Mouse (Mus musculus): ENCODE results near the gene Tnni3.
A peak's percentile ranks its signal among the peaks of the same experiment; 100 is the strongest.
"Not testable (repeated sequence)": the region's sequence is repeated elsewhere in the genome, so short reads cannot be mapped to it uniquely, and the experiment has no call there.

The Tnni3 gene

GRCm38 (mm10) chr7:4524212-4524922 is at the start of gene Tnni3:
Gene Tnni3 (minus strand): TSS chr7:4524229.
- DNase-seq (ENCODE audit: low spot score) = not testable (repeated sequence)

- DNase-seq (ENCODE audit: low spot score) = not testable (repeated sequence)
Measured at GRCm38 (mm10) chr7:4572361-4572760, 48.3 kb upstream of the Tnni3 start.

DNA sequence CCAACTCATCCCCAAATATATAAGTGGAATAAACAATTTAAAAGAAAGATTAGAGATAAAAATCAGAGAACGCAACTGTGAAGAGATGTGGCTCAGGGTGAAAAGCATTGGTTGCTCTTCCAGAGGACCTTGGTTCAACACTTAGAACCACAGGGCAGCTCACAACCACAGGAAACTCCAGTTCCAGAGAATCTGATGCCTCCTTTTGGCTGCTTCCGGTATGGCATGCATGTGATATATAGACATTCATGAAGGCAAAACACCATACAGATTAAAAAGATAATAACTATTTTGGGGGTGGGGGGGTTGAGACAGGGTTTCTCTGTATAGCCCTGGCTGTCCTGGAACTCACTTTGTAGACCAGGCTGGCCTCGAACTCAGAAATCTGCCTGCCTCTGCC is 38.6 kb upstream of the Tnni3 start:
- no peak for DNase-seq (ENCODE audit: low spot score)

DNA sequence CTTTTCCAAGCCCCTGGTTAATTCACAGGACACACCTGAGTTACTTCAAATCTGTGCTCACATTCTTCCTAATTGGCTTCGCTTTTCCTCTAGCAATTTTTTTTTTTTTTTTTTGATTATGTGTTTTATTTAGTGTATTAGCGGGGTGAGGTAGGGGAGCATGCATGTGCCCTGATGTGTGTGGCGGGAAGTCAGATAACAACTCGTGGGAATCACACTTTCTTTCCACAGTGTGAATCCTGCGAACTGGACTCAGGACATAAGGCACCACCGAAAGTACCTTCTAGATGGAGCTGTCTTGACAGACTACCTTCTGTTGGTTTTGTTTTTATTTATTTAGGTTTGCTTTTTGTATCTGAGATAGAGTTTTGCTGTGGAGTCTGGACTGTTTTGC is 33.1 kb upstream of the Tnni3 start:
- DNase-seq (ENCODE audit: low spot score) = no peak

DNA sequence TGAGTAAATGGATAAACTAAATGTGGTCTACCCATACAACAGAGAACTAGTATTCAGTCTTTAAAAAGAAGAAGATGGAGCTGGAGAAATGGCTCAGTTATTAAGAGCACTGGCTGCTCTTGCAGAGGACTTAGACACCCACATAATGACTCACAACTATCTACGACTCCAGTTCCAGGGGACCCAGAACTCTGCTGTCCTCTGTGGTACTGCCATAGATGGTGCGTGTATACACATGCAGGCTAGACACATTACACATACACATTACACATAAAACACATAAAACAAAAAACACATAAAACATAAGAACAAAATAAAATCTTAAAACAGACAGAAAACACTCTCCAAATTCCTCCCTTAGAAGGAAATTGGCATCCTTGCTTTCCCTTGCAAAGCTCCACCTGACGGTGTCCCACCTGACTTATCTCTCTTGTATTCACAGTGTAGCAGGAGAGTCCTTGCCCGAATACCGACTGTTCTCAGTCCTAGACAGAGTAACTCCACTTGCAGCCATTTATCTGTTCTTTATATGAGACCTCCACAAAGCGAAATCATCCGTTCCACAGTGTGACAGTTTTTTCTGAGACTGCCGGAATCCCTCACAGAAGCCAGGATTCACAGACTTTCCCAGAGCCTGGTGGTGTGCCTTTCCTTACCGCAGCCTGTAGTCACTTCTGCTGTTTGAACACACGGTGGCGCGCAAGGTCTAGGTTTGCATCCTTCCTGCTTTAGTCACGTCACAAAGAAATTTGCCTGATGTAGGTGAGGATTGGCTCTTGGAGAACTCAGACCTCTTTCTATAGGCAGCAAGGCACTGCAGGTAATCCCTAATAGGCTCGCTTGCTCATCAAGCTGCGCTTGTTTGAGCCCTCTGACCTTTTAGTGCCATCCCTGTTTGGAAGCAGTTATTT is 32.5 kb upstream of the Tnni3 start:
- DNase-seq (ENCODE audit: low spot score) = peak; percentile 24

DNA sequence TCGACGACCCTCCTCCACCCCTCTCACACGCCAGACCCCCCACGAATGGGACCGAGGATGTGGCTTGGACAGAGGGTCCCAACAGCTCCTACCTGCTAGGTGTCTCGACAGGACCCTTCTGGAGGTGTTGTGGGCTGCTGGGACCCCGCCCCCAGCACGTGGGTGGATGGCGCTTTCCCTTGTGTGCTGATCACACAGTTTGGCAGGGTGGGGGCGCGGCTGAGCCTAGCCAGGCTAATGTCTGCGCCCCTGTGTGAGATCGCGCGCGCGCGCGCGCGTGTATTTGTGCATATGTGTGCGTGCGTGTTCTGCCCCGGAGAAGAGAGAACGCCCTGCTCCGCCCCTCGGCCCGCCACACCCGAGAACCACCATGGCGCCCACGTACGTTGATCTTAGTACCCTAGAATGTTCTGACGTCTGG is 23.2 kb upstream of the Tnni3 start, which contains the start of gene Syt5:
TSS of gene Syt5 (minus strand) at position 321 of the 421 bp plus-strand sequence.
- no peak for DNase-seq (ENCODE audit: low spot score)

GRCm38 (mm10) chr7:4546591-4547131 is 22.6 kb upstream of the Tnni3 start:
- DNase-seq (ENCODE audit: low spot score) = no peak

GRCm38 (mm10) chr7:4546050-4546449 is 22.0 kb upstream of the Tnni3 start:
- DNase-seq (ENCODE audit: low spot score) = no peak

DNA sequence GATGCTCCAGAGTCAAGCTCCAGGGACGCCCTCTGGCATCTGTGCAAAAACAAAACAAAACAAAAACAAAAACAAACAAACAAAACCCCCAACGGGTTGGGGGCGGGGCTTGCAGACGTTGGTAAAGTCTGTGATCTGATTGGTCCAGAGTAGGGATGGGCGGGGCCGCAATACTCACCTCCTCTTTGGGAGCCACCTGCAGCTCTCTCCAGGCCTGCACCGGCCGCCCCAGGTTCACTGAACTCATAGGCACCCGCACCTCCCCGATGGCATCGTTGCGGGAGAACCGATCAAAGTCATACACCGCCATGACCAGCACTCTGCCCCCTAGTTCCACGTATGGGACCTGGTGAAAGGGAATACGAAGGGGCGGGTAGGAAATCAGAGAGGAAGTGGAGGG is 18.0 kb upstream of the Tnni3 start:
- no peak for DNase-seq (ENCODE audit: low spot score)

DNA sequence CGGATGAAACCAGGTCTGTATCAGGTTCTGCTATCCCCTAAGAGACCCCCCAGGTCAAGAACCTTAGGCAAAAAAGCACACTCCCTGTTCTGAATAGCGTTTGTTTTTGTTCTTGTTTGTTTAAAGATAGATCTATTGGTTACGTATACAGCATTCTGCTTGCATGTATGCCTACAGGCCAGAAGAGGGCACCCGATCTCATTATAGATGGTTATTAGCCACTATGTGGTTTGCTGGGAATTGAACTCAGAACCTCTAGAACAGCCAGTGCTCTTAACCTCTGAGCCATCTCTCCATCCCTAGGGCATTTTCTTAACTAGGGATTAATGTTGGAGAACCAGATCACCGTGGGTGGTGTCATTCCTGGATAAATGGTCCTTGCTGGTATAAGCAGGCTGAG is 17.3 kb upstream of the Tnni3 start:
- DNase-seq (ENCODE audit: low spot score) = no peak

- DNase-seq (ENCODE audit: low spot score) = no peak
Measured at GRCm38 (mm10) chr7:4539019-4539418, 15.0 kb upstream of the Tnni3 start.

- DNase-seq (ENCODE audit: low spot score) = no peak
Measured at GRCm38 (mm10) chr7:4537181-4537580, 13.2 kb upstream of the Tnni3 start.

DNA sequence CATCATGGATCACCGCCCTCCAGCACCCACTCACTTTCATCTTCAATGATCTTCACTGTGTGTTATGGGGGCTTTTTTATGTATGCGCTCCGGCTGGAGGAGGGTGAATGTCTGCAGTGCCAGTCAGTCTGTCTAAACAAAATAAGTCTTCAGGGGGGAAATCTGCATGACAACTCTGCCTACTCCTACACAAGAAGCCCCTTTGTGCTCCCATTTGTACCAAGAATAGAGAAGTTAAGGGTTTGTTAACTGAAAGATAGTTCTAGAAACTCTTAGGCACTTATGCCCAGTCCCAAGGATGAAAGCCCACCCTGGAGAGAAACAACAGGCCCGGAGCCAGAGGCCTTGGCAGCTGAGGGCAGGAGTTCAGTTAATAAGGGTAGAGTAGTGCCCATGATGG is 12.3 kb upstream of the Tnni3 start:
- DNase-seq (ENCODE audit: low spot score) = no peak

DNA sequence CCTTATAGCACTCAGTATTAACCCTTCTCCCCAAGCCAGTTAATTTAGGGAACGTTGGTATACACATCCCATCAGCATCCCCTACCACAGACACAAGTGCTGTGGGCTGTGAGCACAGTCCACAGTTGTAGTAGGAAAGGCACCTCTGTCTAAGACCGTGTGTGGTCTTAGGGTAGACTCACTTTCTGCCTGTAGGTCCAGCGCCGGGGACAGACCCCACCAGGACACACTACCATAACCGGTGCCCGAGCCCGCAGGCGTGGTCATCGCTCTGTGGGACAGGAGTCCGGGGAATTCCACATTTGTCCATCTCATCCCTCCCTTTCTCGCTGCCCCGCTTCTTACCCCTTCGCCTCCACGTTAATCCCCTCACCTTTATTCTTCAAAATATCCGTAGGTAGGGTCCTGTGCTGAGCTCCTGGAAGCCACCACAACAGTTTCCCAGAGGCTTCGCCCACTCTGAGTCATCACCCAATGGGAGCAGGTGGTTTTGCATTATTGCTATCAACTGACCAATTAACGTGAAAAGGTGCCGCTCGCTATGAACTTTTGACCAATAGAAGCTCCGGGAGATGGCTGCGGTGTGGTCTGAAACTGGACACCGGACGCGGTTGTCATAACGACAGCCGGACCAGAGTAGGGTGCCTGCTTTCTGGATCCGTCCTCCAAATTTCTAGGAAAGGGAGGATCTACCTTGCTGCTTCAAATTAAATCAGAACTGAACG is 8.1 kb upstream of the Tnni3 start, which contains the start of gene Dnaaf3:
TSS of gene Dnaaf3 (minus strand) at position 449 of the 725 bp plus-strand sequence.
- DNase-seq (ENCODE audit: low spot score) = peak; percentile 36

DNA sequence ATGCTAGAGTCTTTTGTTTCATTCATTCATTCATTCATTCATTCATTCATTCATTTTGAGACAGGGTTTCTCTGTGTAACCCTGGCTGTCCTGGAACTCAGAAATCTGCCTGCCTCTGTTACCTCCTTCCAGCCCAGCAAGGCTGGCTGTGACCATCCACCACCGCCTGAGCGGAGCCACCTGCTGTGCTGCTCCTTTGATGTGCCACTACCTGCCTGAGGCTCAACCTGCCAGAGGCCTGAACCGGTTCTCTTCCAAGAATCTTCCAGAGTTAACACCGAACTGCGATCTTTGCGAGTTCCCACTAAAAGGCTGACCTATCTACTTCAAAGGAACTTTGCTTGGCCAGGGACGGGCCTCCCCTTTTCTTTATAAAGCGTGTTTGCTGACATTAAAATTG is 6.1 kb upstream of the Tnni3 start:
- not testable (repeated sequence) for DNase-seq (ENCODE audit: low spot score)

GRCm38 (mm10) chr7:4527302-4527689 is 3.3 kb upstream of the Tnni3 start:
- no peak for DNase-seq (ENCODE audit: low spot score)

DNA sequence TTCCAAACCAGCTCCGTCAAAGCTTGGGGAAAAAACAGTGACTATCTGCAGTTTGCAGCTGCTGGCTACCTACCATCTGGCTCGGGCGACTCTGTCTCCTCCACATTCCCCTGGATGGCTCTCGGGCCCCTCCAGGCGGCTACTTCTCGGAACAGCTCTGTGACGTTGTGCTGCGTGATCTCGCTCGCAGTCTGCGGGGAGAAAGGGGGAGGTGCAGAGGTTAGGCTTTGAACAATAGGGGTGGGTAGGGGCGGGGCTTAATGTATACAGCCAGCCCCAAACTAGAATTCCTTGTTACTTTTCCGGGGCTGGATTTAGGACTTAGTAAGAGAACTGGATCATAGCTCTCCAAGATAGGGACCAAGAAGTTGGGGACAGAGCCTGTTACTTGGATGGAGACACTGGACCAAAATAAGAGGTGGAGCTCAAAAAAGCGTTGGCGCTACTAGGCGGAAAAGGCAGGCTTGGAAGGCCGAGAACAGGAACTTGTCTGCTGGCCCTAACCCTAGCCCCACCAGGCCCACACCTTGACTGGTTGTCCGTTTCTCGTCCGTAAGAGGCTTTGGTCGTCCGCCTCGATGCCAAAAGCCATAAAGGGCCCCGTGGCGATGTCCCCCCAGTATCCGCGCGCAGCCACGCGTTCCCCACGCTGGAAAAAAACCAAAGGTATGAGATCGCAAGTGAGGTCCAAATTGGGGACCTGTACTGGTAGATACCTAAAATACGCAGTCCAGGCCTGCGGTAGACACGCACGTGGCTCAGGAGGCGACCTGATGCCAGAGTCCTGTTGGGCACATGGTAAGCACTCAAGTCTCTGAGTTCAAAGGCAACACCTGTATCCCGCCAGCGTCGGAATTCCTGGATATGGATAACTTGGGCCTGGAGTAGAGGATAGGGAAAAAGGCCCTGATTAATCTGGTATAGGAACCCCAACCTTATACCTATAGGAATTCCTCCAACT is 2.6 kb upstream of the Tnni3 start:
- DNase-seq (ENCODE audit: low spot score) = no peak

- no peak for DNase-seq (ENCODE audit: low spot score)
Measured at GRCm38 (mm10) chr7:4523205-4524130, 561 bp downstream of the Tnni3 start.

DNA sequence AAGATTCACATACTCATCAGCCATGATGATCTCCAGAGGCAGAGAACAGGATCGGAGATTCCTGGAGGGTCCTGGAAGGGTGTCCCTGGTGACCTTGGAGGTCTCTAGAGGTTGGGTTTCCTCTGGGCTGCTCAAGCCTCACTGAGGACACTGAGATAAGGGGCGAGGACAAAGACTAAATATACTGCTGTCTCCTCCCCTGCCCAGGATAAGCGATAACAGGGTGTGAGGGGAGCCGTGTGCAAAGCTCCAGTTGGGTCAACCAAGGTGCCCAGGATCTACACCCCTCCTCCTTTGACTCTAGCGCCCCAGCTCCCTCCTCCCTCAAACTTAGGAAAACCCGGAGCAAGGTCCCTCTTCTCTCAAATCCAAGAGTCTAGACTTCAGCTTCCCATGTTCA is 1.7 kb downstream of the Tnni3 start:
- DNase-seq (ENCODE audit: low spot score) = no peak
